Mouse (Mus musculus): ENCODE data around the gene Tjp1.

Gene Tjp1

GRCm38 (mm10) chr7:65387560-65388175 lies 139.9 kb downstream of the Tjp1 start:
- DNase-seq, result no peak

DNA sequence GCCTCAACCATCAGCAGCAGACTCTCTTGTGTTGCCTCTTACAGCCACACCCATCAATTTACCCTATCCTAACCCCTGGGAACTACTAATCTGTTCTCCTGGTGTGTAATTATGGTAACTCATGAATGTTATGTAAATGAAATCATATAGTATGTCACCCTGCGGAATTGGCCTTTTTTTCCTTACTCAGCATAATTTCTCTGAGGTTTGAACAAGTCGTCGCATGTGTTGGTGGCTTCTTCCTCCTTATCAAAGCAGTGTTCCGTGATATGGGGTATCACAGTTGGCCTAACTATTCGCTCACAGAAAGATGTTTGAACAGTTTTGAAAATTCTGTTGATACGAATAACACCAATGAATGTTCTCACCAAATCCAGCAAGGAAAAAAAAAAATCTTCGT lies 142.8 kb downstream of the Tjp1 start:
- no peak for DNase-seq

GRCm38 (mm10) chr7:65382515-65383283 lies 144.9 kb downstream of the Tjp1 start:
- DNase-seq, result no peak

DNA sequence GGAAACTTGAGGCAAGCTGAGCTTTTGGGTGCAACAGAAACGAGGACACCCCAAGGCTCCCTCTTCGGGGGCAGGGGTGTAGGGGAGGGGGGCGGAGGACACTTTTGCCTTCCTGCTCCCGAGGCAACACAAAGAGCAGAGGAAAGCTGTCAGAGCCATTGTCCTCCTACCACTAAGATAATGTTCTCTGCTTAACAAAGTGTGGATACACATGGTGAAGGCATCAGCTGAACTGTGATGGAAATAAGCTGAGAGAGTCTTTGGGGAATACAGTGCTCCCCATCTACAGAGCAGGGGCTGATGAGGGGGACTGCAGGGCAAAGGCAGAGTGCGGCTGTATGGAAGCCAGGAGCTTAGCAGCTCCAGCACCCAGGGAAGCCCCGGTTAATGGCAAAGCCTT lies 145.7 kb downstream of the Tjp1 start:
- DNase-seq, result no peak

DNA sequence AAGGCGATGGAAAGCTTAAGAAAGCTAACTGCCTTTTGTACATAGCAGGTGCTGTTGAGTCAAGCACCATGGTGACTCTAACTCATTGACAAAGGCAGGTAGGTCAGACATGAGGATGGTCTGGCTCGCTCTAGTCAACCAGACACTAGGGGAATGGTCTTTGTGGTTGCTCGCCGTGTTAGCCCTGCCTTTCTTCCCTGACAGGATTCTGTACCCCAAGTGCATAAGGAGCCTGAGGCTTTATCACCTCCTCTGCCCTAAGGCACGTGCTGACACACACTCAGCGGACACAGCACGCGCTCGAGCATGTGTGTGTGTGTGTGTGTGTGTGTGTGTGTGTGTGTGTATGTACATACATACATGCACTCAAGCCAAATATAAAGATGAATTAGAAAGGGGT lies 146.9 kb downstream of the Tjp1 start:
- no peak for DNase-seq

- no peak for DNase-seq
These were observed 148.6 kb downstream of the Tjp1 start for GRCm38 (mm10) chr7:65378818-65379565.

DNA sequence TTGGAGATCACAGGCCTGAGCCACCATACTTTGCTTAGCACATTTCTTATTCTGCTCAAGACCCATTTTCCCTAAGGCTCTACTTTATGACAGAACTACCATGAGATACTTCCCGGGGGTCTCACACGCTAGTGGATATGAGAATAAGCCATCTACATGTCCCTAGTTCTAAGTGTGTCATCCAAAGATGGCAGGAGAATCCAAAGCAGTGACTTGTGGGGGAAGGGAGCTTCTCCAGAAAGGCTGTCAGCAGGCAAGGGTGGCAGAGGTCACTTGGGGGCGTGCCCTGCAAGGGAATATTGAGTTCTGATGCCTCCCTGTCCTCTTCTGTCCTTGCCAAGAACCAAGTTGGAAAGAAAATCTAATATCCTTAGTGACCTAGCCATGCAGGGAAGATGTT lies 150.1 kb downstream of the Tjp1 start:
- no peak for DNase-seq

- no peak for DNase-seq
These were observed 152.0 kb downstream of the Tjp1 start for GRCm38 (mm10) chr7:65375621-65376020.

- no peak for DNase-seq
These were observed 152.4 kb downstream of the Tjp1 start for GRCm38 (mm10) chr7:65375176-65375575.

- DNase-seq, result no peak
These were observed 154.2 kb downstream of the Tjp1 start for GRCm38 (mm10) chr7:65373336-65373735.

GRCm38 (mm10) chr7:65371765-65372164 lies 155.8 kb downstream of the Tjp1 start:
- DNase-seq, result no peak

GRCm38 (mm10) chr7:65370787-65371616 lies 156.6 kb downstream of the Tjp1 start:
- peak; percentile 74 to 84 for DNase-seq

DNA sequence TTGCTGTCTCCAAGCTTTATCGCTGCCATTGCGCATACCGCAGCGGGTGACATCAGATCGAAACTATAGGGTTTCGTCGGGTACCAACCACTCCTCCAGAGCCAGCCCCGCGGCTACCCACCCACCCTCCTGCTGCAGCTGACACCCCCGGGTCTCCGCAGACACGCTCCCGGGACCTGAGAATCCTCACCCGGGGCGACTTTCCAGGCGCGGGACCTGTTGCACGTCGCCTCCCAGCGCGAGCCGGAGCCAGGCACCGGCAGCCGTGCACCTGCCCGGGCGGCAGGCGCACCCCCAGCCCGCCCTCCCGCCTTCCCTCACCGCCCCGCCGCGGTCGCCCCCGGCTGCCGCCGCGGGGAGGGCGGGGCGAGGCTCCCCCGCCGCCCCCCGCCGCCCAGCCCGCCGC lies 157.2 kb downstream of the Tjp1 start:
- peak; percentile 33 to 57 for DNase-seq

- no peak for DNase-seq
These were observed 158.5 kb downstream of the Tjp1 start for GRCm38 (mm10) chr7:65369101-65369500.

GRCm38 (mm10) chr7:65367386-65368245 lies 160.0 kb downstream of the Tjp1 start:
- DNase-seq, result no peak

GRCm38 (mm10) chr7:65366153-65366552 lies 161.4 kb downstream of the Tjp1 start:
- peak in 1 of 2 experiments; percentile 49 for DNase-seq

DNA sequence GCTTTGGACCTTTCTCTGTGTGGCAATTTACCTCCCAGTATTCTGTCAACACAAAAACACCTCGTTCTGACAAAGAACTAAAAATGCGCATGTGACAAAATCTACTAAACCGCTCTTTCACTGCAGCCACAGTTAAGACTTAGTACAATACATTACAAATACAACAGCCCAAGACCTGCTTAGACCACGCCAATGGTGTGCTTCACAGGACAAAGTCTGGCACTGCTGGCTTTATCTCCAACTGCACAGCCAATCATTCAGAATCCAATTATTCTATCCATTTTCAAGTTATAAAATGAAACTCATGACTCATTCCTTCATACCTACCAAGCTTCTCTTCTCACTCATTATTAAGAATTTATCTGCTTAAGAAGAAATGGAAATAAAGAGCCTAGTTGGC lies 162.0 kb downstream of the Tjp1 start:
- no peak for DNase-seq

DNA sequence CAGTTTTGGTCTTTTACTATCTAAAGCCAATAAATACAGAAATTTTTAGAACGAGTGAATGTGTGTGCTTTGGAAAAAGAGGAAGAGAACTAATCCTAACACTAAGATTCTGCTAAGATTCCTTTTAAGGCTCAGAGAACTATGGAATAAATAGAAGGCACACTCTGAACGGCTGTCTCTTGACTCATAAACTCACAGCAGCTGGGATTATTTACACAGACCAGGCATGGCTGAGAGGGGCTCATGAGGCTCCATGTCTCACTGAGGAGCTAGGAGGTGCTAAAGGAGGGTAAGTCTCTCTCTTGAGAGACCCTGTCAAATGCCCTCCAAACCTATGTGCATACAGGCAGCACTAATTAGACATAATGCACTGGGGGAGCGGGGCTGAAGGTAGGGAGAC lies 167.3 kb downstream of the Tjp1 start:
- no peak for DNase-seq

DNA sequence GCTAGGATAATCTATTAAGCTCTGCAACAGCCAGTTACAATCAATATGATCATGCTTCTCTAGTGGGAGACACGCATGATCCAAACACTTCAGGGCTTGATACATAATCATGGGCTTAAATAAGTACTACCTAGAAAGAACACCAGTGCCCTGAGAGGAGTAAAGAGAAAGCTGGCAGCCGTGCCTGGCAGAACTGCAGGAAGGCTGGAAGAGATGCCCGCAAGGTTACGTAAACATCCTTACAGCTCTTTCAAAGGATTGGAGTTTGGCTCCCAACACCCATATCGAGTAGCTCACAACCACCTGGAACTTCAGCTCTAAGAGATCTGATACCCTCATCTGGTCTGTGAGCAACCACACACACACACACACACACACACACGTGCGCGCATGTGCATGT lies 167.8 kb downstream of the Tjp1 start:
- DNase-seq, result no peak

- DNase-seq, result peak in 1 of 2 experiments; percentile 36
These were observed 170.0 kb downstream of the Tjp1 start for GRCm38 (mm10) chr7:65357538-65357937.

DNA sequence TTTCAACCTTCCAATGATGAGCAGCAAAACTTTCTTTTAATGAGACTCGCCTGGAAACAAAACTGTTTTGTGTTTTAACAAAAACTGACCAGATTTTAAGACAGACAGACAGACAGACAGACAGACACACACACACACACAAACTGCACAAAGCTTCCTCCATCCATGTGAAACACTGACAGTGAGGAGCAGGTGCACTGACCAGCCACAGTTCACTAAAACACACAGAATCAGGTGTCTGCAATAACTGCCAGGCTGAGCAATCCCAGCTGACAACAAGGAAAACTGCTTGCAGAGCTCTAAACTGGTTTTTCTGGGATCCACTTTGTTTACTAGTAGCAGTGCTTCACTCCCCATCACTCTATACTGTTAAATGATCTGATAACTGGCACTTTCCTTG lies 171.4 kb downstream of the Tjp1 start:
- no peak for DNase-seq

GRCm38 (mm10) chr7:65354908-65355307 lies 172.7 kb downstream of the Tjp1 start:
- DNase-seq, result no peak

All from cerebellum, postnatal 25 days (tissue).